Mouse (Mus musculus): ENCODE results near the gene Bcr.
A peak's percentile ranks its signal among the peaks of the same experiment; 100 is the strongest.

Gene Bcr

DNA sequence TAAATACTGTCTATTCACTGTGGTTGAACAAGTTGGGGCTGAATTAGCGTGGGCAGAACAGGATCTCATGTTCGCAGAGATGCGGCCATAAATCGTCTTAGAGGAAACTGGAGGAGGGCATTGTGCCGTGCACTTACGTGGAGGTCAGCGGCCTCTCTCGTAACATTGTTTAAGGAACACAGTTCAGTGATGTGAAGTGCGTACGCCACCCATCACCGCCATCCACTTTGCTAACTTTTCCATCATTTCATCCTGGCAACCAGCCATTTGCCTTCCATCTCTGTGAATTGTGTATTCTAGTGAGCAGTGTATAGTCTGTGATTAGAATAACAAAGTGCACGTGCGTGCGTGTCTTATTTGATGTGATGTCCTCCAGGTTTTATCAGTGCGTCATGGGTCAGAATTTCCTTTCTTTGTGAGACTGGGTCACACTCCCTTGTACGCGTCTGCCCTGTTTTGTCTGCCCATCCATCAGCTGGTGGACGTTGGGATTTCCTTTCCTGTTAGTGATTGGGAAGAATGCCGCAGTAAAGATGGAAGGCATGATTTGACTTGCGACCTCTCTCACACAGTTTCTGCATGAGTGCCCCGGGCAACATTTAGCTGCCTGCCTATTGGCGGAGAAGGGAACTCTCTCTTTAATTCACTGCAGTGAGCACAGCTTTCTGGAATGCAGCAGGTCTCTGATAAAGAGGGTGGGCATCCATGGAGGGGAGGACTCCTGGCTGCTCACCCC lies 33.0 kb downstream of the Bcr start:
- DNase-seq (ENCODE audit: extremely low spot score, low read depth, low spot score), result no peak

DNA sequence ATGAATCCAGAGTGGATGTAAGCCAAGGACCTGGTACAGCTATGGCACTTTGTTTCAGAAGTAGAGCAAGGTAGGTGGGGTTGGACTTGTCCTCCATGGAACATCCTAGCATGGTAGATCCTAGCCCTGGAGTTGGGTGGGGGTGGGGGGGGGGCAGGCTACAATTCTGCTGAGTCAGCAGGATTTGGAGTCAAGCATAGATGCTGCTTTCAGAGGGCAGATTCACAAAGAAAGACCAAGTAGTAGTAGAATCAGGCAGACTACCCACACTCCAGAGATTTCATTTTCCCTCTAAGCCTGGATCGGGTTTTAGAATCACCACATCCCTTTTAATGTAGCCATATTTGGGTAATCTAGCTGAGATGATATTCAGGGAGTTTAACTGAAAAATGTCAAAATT lies 33.9 kb downstream of the Bcr start:
- DNase-seq (ENCODE audit: extremely low spot score, low read depth, low spot score), result no peak

DNA sequence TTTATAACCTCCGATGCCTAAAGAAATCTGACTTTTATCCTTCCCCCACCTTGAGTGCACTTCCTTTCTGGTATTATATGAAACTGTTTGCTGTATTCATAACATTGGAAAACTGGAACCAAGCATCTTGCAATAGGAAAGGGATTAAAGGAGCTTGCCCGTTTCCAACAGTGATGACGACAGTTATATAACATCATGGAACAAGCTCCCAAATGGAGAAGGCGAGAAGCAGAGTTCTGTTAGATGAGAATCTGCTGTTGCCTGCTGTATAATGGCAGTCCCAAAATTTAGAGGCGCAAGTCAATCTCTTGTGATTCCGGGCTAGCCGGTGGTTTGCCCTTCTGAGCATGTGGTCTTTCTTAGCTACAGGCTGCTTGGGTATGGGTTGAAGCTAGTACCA lies 34.8 kb downstream of the Bcr start:
- DNase-seq (ENCODE audit: extremely low spot score, low read depth, low spot score), result no peak

DNA sequence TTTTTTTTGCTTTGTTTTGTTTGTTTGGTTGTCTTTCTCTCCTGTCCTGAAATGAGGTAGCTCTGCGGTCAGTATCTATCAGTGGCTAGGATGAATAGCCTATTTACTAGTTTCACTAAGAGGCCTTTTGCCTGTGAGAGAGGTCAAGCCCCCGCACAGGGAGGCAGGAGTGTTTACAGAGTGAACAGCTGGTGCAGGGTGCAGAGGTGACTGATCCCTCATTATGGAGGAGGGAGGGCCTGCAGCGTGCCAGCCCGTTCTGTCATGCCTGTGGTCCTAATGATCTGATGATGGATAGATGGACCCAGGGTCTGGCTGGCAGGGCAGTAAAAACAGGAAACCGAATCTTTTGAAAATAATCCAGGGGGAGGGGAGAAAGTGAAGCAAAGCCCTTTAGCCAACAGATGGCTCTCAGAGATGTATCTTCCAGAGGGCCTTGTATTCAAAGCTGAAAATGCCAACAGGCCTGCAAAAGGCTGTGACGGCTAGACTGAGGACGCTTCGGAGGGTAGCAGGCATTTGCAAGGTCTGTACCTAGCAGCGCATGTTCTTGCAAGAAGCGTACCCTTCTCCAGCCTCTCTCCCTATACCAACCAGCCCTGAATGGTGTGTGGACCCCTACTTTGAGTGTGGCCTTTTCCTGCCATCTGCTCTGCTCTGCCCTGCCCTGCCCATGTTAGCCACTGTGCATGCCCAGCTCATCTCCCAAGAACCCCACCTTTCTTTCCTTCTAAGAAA lies 38.2 kb downstream of the Bcr start:
- peak; percentile 20 for DNase-seq (ENCODE audit: extremely low spot score, low read depth, low spot score)

DNA sequence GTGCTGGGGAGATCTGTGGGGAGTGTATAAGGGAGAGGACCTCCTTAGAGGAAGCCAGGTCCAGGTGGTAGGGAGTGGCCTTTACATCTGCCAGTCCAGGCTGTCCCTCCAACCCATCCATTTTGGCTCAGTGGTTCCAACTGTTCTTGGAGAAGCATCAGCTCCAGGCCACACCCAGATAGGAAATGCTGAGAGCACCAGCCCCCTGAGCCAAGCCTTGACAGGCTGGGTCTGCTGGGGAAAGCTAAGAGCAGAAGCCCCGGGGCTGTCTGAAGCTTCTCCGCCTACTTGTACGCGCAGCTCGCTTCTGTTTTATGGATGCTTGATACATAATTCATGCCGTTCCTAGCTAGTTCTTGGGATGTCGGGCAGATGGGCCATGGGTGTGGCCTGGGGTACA lies 39.9 kb downstream of the Bcr start:
- DNase-seq (ENCODE audit: extremely low spot score, low read depth, low spot score), result no peak

DNA sequence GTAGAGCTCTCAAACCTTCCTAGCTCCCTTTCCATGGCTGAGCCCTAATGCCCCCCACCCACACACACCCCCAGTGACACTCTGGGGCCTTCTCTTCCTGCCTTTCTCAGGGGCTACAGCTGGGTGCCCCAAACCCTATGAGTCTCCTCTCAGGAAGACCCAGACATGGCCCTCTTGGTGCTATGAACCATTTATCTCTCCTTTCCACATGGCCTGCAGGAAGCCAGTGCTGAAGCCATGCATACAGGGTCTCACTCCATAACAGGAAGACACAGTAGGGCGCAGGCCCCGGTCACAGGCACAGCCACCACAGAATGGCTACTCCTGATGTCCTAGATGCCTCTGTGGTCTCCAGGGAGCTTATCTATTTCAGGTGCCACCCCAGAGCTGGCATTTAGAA lies 43.1 kb downstream of the Bcr start:
- DNase-seq (ENCODE audit: extremely low spot score, low read depth, low spot score), result no peak

DNA sequence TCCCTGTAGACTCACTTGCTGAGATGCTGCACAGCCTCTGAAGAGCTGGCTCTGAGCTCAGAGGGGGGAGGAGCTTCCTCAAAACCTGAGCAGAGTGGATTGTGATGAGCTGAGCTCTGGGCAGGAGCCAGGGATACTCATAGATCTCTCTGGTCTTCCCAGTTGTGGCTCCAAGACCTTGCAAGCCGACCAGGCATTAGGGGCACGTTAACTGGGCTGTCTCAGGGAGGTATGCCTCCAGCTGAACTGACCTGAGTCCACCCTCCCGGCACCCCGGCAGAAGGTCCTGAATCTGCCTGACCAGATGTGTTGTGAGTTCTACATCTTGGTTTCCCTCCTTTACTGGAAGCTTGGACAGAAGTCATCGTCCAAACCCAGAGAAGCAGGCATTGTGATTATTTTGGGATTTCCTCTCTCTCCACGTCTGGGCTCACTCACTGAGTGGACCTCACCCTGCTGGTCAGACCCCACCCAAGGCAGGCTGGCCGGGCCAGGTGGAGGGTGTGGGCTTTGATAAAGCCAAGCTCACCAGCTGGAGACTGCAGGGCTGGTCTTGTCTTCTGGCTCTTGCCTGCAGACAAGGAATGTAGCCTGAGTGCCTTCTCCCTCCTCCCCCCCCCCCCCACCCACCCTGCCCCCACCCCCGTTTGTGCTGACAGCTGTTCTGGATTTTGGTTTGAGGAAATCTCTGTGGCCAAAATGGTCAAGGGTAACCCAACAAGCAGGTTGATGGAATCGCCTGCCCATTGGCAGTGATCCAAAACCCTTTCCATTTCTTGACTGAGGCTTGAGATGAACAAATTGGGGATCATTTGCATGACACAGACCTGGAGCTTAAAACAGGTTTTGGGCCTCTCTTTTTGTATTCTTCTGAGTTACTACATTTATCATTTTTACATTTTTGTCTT lies 44.1 kb downstream of the Bcr start:
- no peak for DNase-seq (ENCODE audit: extremely low spot score, low read depth, low spot score)

DNA sequence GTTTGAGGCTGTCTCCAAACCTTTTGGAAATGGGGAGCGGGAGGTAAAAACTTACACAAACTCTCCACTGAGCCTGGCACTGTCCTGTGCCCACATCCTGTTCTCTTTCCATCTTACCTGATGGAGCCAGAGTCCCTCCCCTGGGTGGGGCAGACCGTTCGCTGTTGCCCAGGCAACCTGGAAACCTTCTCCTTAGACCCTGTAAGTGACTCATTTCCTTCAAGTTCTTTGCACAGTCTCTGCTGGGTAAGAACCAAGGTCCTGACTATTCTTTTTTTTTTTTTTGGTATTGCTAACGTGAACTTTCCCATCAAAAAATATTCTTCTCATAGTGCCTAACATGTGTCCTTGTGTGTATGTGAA lies 44.7 kb downstream of the Bcr start:
- DNase-seq (ENCODE audit: extremely low spot score, low read depth, low spot score), result no peak

DNA sequence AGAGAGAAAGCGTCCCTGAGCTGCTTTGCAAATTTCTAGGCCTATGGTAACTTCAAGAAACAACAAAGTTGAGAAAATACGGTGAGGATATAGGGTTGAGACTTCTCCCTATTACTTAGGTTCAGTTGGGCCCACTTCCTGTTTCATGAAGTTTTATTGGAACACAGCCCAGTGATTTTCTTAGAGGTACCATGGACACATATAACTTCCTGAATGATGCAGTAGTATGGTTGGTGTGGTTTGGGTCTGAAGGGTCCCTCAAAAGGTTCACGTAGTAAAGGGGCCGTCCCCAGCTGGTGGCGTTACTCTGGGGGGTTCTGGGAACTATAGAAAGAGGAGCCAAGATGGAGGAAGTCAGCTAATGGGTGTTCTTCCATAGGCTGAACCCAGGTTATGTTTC lies 45.3 kb downstream of the Bcr start:
- no peak for DNase-seq (ENCODE audit: extremely low spot score, low read depth, low spot score)

DNA sequence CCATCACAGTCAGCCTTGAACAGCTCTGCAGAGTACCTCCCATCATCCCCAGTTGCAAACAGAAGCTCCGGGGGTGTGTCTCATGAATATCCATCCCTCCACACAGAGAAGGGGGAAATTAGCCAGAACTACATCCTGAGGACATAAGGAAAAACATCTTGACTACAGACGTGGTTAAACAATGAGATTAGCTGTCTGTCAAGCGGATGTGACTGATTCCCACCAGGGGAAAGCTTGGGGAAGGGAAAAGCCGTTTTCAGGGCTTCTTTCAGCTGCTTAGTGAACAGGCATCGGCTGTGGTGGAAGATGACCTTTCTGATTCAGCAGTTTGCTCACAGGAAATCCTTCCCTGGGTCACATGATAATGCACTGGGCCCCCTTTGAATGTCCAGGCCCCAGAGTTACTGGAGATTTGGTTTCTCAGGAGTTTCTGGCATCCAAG lies 46.6 kb downstream of the Bcr start:
- DNase-seq (ENCODE audit: extremely low spot score, low read depth, low spot score), result no peak

DNA sequence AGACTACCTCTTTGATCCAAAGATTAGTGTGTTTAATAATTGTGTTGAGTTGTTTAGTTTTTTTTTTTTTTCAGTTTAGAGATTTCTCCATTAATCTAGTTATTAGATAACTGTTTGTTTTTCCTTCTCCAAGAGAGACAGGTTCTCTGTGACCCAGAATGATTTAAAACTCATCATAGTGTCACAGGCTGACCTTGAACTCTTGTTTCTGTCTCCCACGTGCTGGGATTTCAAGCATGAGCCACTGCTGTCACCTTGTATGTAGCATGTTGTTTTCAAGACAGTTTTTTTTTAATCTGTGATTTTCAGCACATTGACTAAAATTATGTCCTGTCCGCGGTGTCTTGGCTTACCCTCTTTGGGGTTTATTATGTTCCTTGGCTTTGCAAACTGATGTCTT lies 47.7 kb downstream of the Bcr start:
- no peak for DNase-seq (ENCODE audit: extremely low spot score, low read depth, low spot score)

DNA sequence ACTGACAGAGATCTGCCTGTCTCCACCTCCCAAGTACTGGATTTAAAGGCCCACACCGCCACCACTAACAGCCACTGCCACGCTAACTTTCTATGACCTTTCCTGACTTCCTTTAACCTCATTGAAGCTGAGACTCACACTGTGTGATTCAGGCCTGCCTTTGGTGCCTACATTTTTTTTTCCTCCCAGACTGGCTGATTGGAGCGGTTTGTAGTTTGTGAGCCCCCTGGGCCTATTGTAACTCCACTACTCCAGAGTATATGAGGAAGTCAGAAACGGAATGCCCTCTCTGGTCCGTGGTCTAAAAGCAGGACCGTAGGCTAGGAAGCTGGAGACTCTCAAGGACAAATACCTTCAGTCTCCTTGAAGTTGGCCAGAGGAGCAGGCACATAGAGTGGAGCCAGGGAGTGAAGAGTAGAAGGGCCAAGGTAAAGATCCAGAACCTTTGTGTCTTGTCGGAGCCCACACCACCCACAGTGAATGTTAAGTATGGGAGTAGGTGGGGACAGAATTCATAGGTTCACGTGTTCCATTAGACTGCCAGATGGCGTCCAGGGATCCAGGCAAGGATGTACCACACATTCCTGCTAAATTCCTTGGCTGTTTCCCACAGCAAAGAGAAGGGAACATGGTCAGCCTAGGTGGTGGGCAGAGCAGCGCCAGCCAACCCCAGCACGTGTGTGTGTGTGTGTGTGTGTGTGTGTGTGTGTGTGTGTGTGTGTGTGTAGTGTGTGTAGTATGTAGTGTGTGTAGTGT lies 51.2 kb downstream of the Bcr start:
- DNase-seq (ENCODE audit: extremely low spot score, low read depth, low spot score), result no peak

DNA sequence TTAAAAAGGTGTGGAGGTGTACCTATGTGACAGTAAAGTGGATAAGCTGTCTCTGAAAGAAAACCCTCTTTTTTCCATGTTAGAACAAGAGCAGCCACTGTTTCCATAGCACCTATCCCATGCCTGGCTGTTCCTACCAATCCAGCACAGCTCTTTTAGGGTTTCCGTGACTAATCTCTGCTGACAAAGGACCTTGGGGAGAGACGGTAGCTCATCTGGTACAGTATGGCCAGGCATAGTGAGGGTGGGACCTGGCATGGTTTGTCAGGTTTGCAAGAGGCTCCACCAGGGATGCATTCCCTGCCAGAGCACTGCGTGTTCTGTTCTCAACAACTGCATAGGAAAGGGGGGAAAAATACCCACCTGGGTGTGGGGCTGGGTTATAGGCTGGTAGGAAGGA lies 52.0 kb downstream of the Bcr start:
- no peak for DNase-seq (ENCODE audit: extremely low spot score, low read depth, low spot score)

DNA sequence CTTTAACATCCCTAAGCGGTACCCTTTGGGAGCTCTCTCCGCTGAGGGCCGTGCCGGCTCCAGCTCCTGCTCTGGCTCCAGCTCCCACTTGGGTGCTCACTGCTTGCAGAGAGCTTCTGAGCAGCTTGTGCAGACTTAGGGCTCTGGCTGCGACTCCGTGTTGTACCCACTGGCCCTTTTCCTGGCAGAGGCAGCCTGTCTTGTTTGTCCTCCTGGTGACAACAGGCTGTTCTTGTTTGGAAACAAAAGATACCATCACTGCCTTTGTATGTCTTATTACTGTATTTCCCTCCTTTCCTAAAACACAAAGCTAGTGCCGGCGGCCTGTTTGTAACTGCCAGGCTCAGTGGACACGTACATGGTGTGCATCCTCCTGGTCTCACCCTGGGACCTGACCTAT lies 53.2 kb downstream of the Bcr start:
- no peak for DNase-seq (ENCODE audit: extremely low spot score, low read depth, low spot score)

DNA sequence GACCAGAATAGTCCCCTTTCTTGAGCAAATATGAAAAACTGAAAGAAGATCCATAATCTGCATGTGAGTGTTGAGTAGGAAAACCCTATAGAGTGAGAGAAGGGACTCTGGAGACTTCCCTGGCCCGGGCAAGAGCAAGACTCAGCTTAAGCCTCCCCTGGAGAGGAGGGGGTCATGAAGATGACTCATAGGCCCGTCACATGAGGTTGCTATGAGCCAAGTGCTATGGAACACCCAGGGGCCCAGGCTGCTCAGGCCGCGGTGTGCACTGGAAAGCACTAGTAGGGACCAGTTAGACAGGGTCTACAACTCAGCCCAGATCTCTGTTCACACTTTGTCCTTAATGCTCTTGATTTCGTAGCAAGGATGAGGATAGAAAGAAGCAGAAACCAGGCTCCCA lies 54.8 kb downstream of the Bcr start:
- no peak for DNase-seq (ENCODE audit: extremely low spot score, low read depth, low spot score)

DNA sequence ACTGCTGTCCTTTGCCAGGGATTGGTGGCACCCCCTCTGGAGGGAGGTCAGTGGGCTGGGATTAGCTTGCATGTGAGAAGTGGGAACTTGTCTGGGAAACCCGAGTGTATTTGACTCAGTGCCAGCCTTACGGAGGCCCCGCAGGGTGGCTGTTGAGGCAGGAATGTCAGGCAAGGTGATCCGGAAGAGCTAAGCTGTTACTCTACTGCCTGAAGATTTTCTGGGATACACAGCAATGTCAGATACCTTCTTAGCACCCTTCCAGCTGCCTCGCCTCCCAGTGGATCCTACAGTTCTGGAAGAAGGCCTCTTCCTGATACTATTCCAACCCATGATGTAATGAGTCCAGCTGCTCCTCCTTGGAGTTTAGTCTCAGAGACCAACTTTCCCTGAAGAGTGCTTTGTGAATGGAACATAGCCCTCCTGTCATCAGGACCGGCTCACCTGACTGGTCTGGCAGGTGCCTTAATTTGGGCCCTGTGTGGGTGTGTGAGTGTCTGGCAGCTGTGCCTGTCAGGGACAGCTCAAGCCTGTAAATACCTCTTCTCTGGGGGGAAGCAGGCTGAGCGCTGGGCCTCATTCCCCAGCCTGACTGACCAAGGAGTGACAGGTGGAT lies 56.6 kb downstream of the Bcr start:
- no peak for DNase-seq (ENCODE audit: extremely low spot score, low read depth, low spot score)

DNA sequence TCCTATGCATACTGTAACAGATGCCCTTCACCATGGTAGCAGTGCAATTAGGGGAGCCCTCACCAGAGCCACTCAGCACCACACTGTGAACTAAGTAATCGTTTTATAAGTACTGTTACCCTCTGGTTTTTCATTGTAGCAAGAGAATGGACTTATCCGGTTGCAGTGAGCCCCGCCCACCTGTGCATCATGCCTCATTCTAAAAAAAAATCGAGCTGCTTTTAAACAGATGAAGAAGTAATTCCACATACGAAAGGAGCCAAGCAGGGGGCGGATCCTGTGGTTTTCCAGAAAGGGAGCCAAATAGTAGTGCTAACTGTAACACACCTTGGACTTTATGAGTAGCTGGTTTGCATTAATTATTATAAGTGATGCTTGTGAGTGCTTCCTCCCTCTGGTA lies 58.1 kb downstream of the Bcr start:
- DNase-seq (ENCODE audit: extremely low spot score, low read depth, low spot score), result no peak

DNA sequence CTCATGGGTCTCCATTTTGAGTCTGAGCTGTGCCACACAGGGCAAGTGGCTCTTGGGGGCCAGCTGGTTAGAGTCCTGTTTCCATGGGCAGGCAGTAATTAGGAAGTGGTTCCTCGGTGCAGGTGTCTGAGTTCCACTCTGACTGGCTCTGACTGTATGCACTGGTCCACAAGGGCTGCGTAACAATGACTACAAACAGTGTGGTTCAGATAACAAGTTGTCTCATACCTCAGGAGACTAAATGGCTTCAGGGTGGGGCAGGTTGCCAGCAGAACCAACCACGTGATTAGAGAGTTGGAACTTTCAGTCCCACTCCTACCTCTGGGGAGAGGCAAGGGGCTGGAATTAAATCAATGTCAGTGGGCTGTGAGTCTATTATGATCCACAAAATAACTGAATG lies 59.0 kb downstream of the Bcr start:
- no peak for DNase-seq (ENCODE audit: extremely low spot score, low read depth, low spot score)

DNA sequence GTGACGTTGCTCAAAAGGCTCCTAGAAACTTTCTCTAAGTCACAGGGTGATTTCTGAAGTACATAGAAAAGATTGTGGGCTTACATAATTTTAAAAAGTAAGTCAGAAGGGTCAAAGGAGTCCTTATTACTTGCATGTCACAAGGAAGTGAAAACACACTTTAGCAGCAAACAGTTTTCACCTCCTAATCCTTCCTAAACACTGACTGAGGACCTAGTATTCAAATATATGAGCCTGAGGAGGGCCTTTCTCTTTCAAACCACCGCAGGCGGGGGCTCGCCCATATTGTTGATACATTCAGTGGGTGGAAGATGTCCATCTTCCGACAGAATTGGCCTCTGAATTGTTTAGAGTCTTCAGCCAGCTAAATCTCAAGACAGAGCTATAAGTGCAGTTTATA lies 59.8 kb downstream of the Bcr start:
- no peak for DNase-seq (ENCODE audit: extremely low spot score, low read depth, low spot score)

DNA sequence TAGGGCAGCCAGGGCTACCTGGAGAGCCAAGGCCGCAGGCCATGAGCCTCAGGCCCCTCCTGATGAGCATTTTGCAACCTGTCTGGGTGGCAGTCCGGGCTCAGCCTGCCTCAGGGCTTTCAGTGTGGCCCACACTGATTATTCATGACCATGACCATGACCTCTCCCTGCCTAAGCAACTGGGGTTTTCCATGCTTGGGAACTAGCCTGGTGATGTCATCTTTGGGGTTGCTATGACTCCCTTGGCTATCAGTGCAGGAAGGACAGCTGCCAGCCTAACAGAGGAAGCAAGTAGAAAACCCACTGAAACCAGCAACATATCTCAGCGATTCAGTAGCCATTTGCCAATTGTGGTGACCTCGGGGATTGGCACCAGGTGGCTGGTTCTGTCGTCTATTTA lies 60.6 kb downstream of the Bcr start:
- no peak for DNase-seq (ENCODE audit: extremely low spot score, low read depth, low spot score)

DNA sequence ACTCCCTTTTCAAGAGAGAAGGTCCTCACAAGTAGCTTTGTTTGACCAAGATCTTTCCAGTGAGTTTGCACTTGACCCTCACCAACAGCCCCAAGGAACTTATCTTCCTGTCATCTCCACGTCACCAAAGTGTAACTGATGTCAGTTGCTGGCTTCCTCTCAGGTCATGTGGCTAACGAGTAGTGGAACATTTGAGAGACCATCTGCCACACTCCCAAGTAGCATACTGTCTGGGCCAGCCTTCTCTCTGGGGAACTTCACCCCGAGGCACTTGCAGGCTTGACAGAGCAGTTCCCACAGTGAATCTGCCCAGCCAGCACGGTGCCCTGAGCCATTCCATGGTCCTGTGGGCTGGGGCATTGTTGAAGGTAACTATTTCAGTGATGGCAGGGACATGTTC lies 65.2 kb downstream of the Bcr start:
- DNase-seq (ENCODE audit: extremely low spot score, low read depth, low spot score), result no peak

Data from hindlimb bud, embryonic 11.5 days (tissue).